Mouse (Mus musculus): ENCODE measurements around the gene Rnf224.

DNA sequence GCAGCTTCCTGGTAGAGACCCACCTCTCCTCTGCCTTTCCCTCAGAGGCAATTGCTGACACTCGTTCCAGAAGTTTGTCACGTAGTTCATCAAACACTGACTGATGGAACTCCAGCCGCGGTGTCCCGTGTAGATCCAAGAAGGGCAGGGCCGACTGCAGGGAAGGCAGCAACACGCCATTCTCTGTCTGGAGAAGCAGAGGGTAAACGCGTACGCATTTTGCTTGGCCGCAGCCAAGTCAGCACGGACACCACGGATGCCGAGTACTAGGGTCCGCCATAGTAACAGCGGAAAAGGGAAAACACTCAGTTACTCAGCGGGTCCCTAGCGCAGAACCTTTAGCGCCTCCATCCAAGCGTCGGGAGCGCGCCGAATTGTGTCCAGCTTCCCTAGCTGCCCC is 25.9 kb downstream of the Rnf224 start:
- TF ChIP-seq CTCF (IDR thresholded peaks at IDR 0.05), result no peak
- TF ChIP-seq EP300 (IDR thresholded peaks at IDR 0.05), result no peak

Data from lung, postnatal 0 days (tissue).